ENCODE assay signal across 8 mouse cellular contexts in genomic region chr7:112158316-112158741, GRCm38 (mm10). TPM values are rescaled to one million over a fixed set of nuclear protein-coding genes. Genes with fewer than 3 reads are reported as not detected.
A peak's percentile ranks its signal among the peaks of the same experiment; 100 is the strongest.
DNase-seq lines count a peak whose midpoint lies in the region; ATAC-seq lines count a peak whose summit lies in the region.

No protein-coding gene starts in this region.

- no peaks in the 10 kb centered on the region for H3K36me3 ChIP-seq in hindbrain, embryonic 12.5 days
- no peaks in the 10 kb centered on the region for H3K36me3 ChIP-seq in liver, embryonic 16.5 days (ENCODE audit: control insufficient read depth, insufficient read depth)
- no peaks in the 10 kb centered on the region for H3K36me3 ChIP-seq in stomach, embryonic 16.5 days (ENCODE audit: control insufficient read depth, insufficient read depth, low read length)

- WGBS in hindbrain, embryonic 12.5 days: under 1% methylated on average over 23 of the region's 23 CpGs
- 2% methylated on average over 23 of the region's 23 CpGs for WGBS in liver, embryonic 16.5 days (ENCODE audit: insufficient replicate concordance)
- WGBS in stomach, embryonic 16.5 days: 2% methylated on average over 23 of the region's 23 CpGs

- ATAC-seq in hindbrain, embryonic 12.5 days (ENCODE audit: low FRiP score): peak; percentile 57
- no peak for ATAC-seq in liver, embryonic 16.5 days (ENCODE audit: low read depth)
- ATAC-seq in stomach, embryonic 16.5 days (ENCODE audit: insufficient read depth, low FRiP score): peak; percentile 54

- peak overlapping the region; percentile 48 for H3K4me3 ChIP-seq in hindbrain, embryonic 12.5 days
- peak overlapping the region; percentile 46 for H3K4me3 ChIP-seq in liver, embryonic 16.5 days (ENCODE audit: low read depth, low read length)
- H3K4me3 ChIP-seq in stomach, embryonic 16.5 days (replicated peaks; ENCODE audit: low read length): peak overlapping the region; percentile 59

- H3K27me3 ChIP-seq in hindbrain, embryonic 12.5 days: peaks cover 24% of the 10 kb centered on the region
- H3K27me3 ChIP-seq in liver, embryonic 16.5 days (ENCODE audit: control insufficient read depth, insufficient read depth, low read depth, low read length): peaks cover 15% of the 10 kb centered on the region
- no peaks in the 10 kb centered on the region for H3K27me3 ChIP-seq in stomach, embryonic 16.5 days (ENCODE audit: control insufficient read depth, insufficient read depth, low read length)

- peak overlapping the region; percentile 67 for H3K9ac ChIP-seq in hindbrain, embryonic 12.5 days
- H3K9ac ChIP-seq in liver, embryonic 16.5 days (ENCODE audit: low read depth, low read length): no peak overlapping the region
- peak overlapping the region; percentile 72 for H3K9ac ChIP-seq in stomach, embryonic 16.5 days (ENCODE audit: low read length)

- peak overlapping the region; percentile 68 for H3K4me2 ChIP-seq in hindbrain, embryonic 12.5 days (replicated peaks)
- peak overlapping the region; percentile 49 for H3K4me2 ChIP-seq in liver, embryonic 16.5 days (ENCODE audit: low read depth, low read length)
- peak overlapping the region; percentile 62 for H3K4me2 ChIP-seq in stomach, embryonic 16.5 days (ENCODE audit: low read depth, low read length)

- H3K4me1 ChIP-seq in hindbrain, embryonic 12.5 days: peaks cover 20% of the 10 kb centered on the region
- no peaks in the 10 kb centered on the region; the same call in 1 of the 2 replicates for H3K4me1 ChIP-seq in liver, embryonic 16.5 days (ENCODE audit: control insufficient read depth, low read depth, low read length)
- H3K4me1 ChIP-seq in stomach, embryonic 16.5 days (ENCODE audit: control insufficient read depth, insufficient read depth, low read length): peaks cover 30% of the 10 kb centered on the region

- peak; percentile 34 to 52 for DNase-seq in layer of hippocampus, postnatal 10 days (ENCODE audit: low spot score in 2 of 2)
- DNase-seq in layer of hippocampus, adult 11-12 months (ENCODE audit: low spot score): no peak
- DNase-seq in embryo, embryonic 10.5 days (ENCODE audit: low spot score): peak; percentile 72
- DNase-seq in thymus, postnatal 10 days (ENCODE audit: low spot score in 2 of 2): no peak
- no peak for DNase-seq in urinary bladder, postnatal 25 days (ENCODE audit: low spot score)

- no peaks in the 10 kb centered on the region for H3K9me3 ChIP-seq in hindbrain, embryonic 12.5 days (replicated peaks)
- no peaks in the 10 kb centered on the region for H3K9me3 ChIP-seq in liver, embryonic 16.5 days (replicated peaks; ENCODE audit: control insufficient read depth, low read length)
- H3K9me3 ChIP-seq in stomach, embryonic 16.5 days (replicated peaks; ENCODE audit: control insufficient read depth, low read length): no peaks in the 10 kb centered on the region

- H3K27ac ChIP-seq in hindbrain, embryonic 12.5 days: no peak overlapping the region
- H3K27ac ChIP-seq in liver, embryonic 16.5 days (ENCODE audit: low read length): no peak overlapping the region
- peak overlapping the region; percentile 77 for H3K27ac ChIP-seq in stomach, embryonic 16.5 days (ENCODE audit: low read length)

RNA-seq across cellular contexts. Expression of gene Dkk3, which starts 0.5 kb away (rescaled TPM):
- 100 to 1,000 TPM; 137 to 138 TPM for total RNA-seq in layer of hippocampus, postnatal 10 days (2021)
- 25.3 and 30.2 TPM in 2 replicates for polyA plus RNA-seq in hindbrain, embryonic 12.5 days (2016; fragmentation: Nextera tagmentation; extraction: Ambion mirVana)
- 1.9 TPM in 2 replicates for polyA plus RNA-seq in liver, embryonic 16.5 days (2015; fragmentation: Nextera tagmentation; extraction: Ambion mirVana)
- polyA plus RNA-seq in stomach, embryonic 16.5 days (2015; fragmentation: Nextera tagmentation; extraction: Ambion mirVana): 45.4 and 53.6 TPM in 2 replicates

Comparison
In these comparisons a context has a peak if more than half of its experiments do, and no peak if none do; other contexts are left out.
1. DNase-seq: peak in layer of hippocampus, postnatal 10 days (2 of 2) and embryo, embryonic 10.5 days (single experiment); none in layer of hippocampus, adult 11-12 months (single experiment), thymus, postnatal 10 days (0 of 2) and urinary bladder, postnatal 25 days (single experiment).
2. Peak in every context shown above with its lines, with median percentiles within 50 percentile points of each other: H3K4me2 ChIP-seq and H3K4me3 ChIP-seq.